Mouse (Mus musculus): ENCODE data around the gene Fanci. TPM values are rescaled to one million over a fixed set of nuclear protein-coding genes. Genes with fewer than 3 reads are reported as not detected.
A peak's percentile ranks its signal among the peaks of the same experiment; 100 is the strongest.

Fanci gene
- total RNA-seq, 2 experiments from 2014 or later: 0.22 to 0.79 TPM

- no peak for DNase-seq (ENCODE audit: low spot score in 2 of 2)
- H3K4me3 ChIP-seq: no peak overlapping the region
- H3K27ac ChIP-seq: no peak overlapping the region
- peak; percentile 66 for TF ChIP-seq CTCF (conservative IDR thresholded peaks at IDR 0.05)
These were observed 79.7 kb downstream of the Fanci start for GRCm38 (mm10) chr7:79471436-79471835.

- peak; percentile 68 for TF ChIP-seq CTCF (conservative IDR thresholded peaks at IDR 0.05)
- Histone ChIP-seq H3K4me3 (no peak overlapping the region), H3K27ac (no peak overlapping the region)
- no peak for DNase-seq (ENCODE audit: low spot score in 2 of 2)
These were observed 81.1 kb downstream of the Fanci start for GRCm38 (mm10) chr7:79472792-79473191.

- TF ChIP-seq CTCF (conservative IDR thresholded peaks at IDR 0.05): no peak
- no peak overlapping the region for H3K27ac ChIP-seq
- DNase-seq (ENCODE audit: low spot score in 2 of 2): no peak
These were observed 81.9 kb downstream of the Fanci start for GRCm38 (mm10) chr7:79473496-79474194.

DNA sequence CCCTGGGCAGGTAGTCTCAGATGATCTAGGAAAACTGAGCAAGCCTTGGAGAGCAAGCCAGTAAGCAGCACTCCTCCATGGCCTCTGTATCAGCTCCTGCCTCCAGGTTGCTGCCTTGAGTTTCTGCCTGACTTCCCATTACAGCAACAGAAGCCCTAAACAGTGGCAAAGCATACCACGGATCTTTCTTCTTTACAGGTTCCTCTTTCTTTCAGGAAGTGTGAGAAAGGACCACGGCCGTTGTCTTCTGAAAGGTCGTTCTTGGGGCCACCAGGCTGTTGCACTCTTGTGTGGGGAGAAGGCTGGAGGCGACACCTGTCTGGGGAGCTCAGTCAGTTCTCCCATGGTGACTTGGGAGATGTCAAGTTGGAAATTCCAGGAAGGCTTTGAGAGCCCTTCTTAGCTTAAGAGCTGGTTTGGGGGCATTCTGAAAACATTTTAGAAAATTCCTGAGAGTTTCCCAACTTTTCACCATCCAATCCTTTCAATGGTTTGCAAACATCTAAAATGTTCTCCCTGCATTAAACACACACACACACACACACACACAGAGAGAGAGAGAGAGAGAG, 83.2 kb downstream of the Fanci start:
- Histone ChIP-seq H3K27ac (no peak overlapping the region), H3K4me3 (no peak overlapping the region)
- no peak for DNase-seq (ENCODE audit: low spot score in 2 of 2)
- TF ChIP-seq CTCF (conservative IDR thresholded peaks at IDR 0.05): no peak

More at GRCm38 (mm10) chr7:79473496-79474194, 81.9 kb downstream of the Fanci start:
- no peak overlapping the region for H3K4me3 ChIP-seq

DNA sequence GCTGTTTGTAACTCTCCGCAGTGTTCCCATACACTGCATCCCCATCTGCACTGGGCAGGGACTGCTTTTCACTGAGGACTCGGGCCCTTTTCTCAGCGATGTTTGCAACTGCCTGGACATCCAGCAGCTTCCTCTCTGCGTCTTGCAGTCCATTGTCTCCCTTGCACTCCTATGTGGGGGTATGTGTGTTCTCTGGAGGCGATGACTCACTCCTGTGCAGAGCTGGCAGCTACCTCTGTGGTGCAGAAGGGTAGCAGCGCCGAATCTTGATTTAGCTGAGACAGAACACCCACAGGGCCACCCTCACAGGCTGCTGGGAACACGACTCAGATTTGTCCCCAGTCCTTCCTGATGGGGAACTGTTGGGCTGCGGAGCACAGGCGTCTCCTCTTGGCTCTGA, 94.8 kb downstream of the Fanci start:
- TF ChIP-seq CTCF (conservative IDR thresholded peaks at IDR 0.05): no peak
- peak overlapping the region; percentile 93 for H3K27ac ChIP-seq
- H3K4me3 ChIP-seq: no peak overlapping the region
- DNase-seq (ENCODE audit: low spot score in 2 of 2): peak; percentile 65 to 89

GRCm38 (mm10) chr7:79493915-79494314, 102.2 kb downstream of the Fanci start:
- no peak overlapping the region for H3K4me3 ChIP-seq
- peak; percentile 73 to 81 for DNase-seq (ENCODE audit: low spot score in 2 of 2)
- H3K27ac ChIP-seq: peak overlapping the region; percentile 36; the same call in 1 of the 2 replicates
- peak; percentile 94 for TF ChIP-seq CTCF (conservative IDR thresholded peaks at IDR 0.05)

GRCm38 (mm10) chr7:79495988-79496815, 104.5 kb downstream of the Fanci start:
- H3K27ac ChIP-seq: peak overlapping the region; percentile 89
- H3K4me3 ChIP-seq: peak overlapping the region; percentile 61
- peak; percentile 99 for TF ChIP-seq CTCF (conservative IDR thresholded peaks at IDR 0.05)
- DNase-seq (ENCODE audit: low spot score in 2 of 2): peak; percentile 88 to 93

- no peak for TF ChIP-seq CTCF (conservative IDR thresholded peaks at IDR 0.05)
- H3K27ac ChIP-seq: peak overlapping the region; percentile 89
- no peak for DNase-seq (ENCODE audit: low spot score in 2 of 2)
- H3K4me3 ChIP-seq: no peak overlapping the region
These were observed 105.1 kb downstream of the Fanci start for GRCm38 (mm10) chr7:79496816-79497328.

- peak; percentile 48 to 69 for DNase-seq (ENCODE audit: low spot score in 2 of 2)
- H3K4me3 ChIP-seq: no peak overlapping the region
- peak overlapping the region; percentile 89; the same call in 1 of the 2 replicates for H3K27ac ChIP-seq
- TF ChIP-seq CTCF (conservative IDR thresholded peaks at IDR 0.05): no peak
These were observed 106.0 kb downstream of the Fanci start for GRCm38 (mm10) chr7:79497701-79498115.

DNA sequence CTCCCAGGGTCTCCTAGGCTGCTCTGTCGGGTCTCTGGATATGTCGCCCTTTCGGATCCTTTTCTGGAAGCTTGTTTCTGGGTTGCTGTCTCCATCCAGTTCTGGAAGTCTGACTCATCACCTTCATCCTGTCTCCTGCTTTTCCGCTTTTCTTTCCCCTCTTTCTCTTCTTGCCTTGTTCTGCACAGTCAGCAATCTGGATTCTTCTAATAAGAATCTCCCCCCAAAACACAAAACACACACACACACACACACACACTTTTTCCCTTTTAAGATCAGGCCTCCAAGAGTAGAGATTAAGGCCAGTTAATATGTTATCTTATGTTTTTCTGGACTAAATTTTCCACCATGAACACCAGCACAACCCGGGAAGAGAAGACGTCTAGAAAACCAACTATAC, 106.6 kb downstream of the Fanci start:
- DNase-seq (ENCODE audit: low spot score in 2 of 2): no peak
- TF ChIP-seq CTCF (conservative IDR thresholded peaks at IDR 0.05): no peak
- Histone ChIP-seq H3K27ac (peak overlapping the region; percentile 28; the same call in 1 of the 2 replicates), H3K4me3 (no peak overlapping the region)

DNA sequence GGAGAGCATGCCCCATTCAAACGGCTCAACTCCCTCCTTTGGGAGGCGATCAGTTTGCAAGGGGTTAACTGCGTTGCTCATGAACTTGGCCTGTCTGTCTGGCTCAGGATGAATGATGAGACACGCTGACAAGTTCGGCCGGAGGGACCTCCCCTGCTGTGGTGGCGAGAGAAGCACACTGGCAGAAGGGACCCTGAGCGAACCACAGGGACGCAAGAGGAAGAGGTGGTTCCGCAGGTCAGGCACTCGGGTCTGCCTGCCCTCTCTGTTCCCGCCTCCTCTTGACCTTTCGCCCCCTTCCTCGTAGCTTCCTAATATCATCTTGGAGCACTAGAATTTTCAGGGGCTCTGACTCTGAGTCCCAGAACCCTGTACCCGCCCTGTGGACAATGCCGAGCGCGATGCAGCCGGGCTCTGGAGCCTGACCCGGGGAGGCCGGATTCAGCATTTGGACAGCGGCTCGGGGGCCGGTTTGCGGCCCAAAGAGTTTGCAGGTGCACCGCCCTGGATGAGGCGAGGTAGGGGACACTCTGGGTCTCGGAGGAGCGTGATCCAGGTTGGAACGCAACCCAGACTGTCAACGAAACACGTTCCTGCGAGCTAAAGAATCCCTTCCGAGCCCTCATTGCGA, 107.4 kb downstream of the Fanci start:
- peak overlapping the region; percentile 89 for H3K4me3 ChIP-seq
- peak overlapping the region; percentile 97 for H3K27ac ChIP-seq
- no peak for TF ChIP-seq CTCF (conservative IDR thresholded peaks at IDR 0.05)
- DNase-seq (ENCODE audit: low spot score in 2 of 2): no peak

Other genes starting within 250 kb of the Fanci start
- 100 to 1,000 TPM; 170 TPM for gene Mfge8, start 242.9 kb upstream of the Fanci start, total RNA-seq (2021)
- gene Abhd2, start 118.7 kb upstream of the Fanci start, total RNA-seq (2021): 10 to 100 TPM; 69.6 to 70.8 TPM
- gene Rlbp1, start 4.9 kb upstream of the Fanci start, total RNA-seq (2021): 10 to 100 TPM; 18.6 to 26.3 TPM
- 100 to 1,000 TPM in 1 of 2 experiments, 10 to 100 TPM in 1; 76.5 to 101 TPM for gene Polg, start 74.4 kb downstream of the Fanci start, total RNA-seq (2021)
- 1 to 10 TPM; 1.1 to 1.2 TPM for gene Rhcg, start 225.7 kb downstream of the Fanci start, total RNA-seq (2021)